Mouse (Mus musculus): ENCODE data around the gene Nrp2.

The Nrp2 gene

GRCm38 (mm10) chr1:62751011-62752006, 48.2 kb downstream of the Nrp2 start:
- no peak for DNase-seq (ENCODE audit: low spot score)

- DNase-seq (ENCODE audit: low spot score), result no peak
Observed at GRCm38 (mm10) chr1:62752055-62752454, 49.0 kb downstream of the Nrp2 start.

- no peak for DNase-seq (ENCODE audit: low spot score)
Observed at GRCm38 (mm10) chr1:62752661-62753333, 49.7 kb downstream of the Nrp2 start.

DNA sequence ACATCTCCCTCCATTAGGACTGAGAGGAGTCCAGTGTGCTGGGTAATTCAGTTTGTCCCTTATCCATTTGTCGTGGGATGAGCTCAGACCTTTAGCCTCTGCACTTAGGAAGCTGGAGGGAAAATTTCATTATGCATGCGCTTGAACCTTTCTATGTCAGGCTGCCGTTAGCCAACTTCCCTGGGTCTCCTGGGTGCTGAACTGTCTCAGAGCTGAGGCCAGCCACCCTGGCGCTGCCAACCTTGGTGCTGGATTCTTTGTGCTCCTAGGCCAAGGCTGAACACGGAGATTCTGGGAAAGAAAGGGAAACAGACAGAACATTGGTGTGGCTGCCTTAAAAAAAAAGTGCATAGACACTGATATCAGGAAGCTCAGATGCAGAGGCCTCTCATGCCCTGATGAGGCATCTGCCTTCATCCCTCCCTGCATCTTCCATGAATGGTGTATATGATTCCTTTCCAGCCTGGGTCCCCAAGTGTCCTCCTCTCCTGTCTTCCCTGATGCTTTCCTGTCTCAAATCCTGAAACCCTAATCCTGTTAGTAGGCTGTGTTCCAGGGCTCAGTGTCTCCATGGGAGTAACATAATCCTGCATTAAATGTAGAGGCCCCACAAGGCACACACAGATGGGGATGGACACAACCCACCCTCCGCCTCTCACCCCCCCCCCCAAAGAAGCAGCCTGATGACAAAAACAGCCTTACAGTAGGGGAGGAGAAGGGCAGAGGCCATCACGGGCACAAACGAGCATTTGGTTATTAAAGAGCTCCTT, 51.2 kb downstream of the Nrp2 start:
- DNase-seq (ENCODE audit: low spot score), result no peak

DNA sequence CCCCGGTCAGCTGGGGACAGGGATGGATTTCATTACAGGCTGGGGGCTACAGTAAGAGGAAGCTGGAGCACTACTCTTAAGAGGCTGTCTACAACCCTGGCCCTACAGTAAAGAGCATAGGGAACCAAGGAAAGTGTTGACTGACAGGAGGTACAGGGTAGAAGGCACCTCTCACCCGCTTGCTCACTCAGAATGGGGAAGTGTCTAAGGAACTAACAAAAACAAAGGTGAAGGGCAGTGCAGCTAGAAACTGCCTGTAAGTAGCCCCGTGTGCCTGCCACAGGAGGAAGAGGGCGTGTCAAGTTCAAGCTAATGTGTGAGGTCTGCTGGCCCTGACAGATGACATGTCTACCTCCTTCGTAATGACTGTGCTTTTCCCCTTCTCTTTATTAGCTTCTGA, 57.0 kb downstream of the Nrp2 start:
- no peak for DNase-seq (ENCODE audit: low spot score)

GRCm38 (mm10) chr1:62760565-62760964, 57.5 kb downstream of the Nrp2 start:
- DNase-seq (ENCODE audit: low spot score), result no peak

- DNase-seq (ENCODE audit: low spot score), result no peak
Observed at GRCm38 (mm10) chr1:62763779-62764178, 60.7 kb downstream of the Nrp2 start.

GRCm38 (mm10) chr1:62765171-62765570, 62.1 kb downstream of the Nrp2 start:
- DNase-seq (ENCODE audit: low spot score), result no peak

DNA sequence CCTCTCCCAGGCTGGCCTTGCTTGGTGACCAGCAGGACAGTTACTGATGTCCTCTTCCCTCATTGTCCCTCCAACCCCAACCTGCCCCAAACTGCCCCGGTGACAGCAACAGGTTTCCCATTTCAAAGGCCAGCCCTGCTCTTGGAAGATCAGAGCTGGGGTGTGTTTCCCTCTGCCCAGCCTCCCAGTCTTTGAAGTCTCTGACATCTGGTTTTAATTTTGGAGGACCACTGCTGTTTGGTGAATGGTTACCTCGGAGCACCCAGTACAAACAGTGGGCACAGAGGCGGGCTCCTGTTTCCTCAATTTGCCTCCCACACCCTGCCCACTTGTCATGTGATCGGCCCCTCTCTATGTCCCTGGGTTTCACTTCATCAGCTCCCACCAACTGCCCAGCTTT, 63.7 kb downstream of the Nrp2 start:
- peak; percentile 78 for DNase-seq (ENCODE audit: low spot score)

- DNase-seq (ENCODE audit: low spot score), result no peak
Observed at GRCm38 (mm10) chr1:62767611-62768010, 64.5 kb downstream of the Nrp2 start.

GRCm38 (mm10) chr1:62770576-62770975, 67.5 kb downstream of the Nrp2 start:
- DNase-seq (ENCODE audit: low spot score), result no peak

- DNase-seq (ENCODE audit: low spot score), result no peak
Observed at GRCm38 (mm10) chr1:62772391-62772790, 69.3 kb downstream of the Nrp2 start.

DNA sequence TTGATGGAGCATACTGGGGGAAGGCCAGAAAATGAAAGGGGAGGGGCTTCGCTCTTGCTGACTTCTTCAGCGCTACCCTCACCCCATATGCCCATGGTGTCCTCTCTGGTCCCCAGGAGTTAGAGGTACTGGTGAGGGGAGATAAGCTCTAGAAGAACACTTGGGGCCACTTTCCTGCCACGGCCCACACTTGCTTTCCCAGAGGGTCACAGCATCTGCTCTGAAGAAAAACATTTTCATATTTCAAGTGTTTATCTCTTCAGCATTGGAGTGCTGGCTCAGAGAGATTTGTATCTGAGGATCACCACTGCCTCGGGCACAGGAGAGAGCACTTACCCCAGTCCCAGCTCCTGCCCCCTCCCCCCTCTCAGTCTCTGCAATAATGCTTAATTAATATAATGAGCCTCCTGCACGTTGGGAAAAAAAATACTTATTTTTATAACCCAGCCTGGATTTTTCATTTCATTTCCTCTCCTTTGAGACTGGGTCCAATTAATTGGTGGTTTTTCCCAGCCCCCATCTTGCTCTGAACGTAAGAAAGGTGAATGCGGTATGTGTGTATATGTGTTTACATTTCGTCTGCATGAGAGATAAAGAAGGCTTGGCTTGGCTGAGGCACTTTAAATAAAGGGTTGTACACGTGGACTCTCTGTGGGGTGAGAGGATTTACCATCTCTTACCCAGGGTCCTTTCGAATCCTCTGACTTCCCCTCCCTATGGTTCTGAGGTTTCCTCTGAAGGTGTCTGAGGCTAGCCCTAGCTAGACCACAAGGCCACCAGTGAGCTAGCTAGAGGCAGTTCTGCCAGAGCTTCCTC, 70.2 kb downstream of the Nrp2 start:
- no peak for DNase-seq (ENCODE audit: low spot score)

DNA sequence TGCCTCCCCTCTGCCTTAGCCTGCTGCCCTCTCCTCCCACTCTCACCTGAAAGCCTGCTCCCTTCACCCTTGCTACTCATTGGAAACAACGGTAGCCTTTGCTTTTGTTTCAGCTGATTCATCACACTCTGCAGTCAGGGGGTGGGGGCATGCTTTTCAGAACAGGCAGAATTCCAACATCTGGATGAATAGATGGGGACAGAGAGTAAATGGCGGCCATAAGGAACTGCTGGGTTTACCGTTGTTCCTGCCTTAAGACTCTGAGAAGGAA, 70.8 kb downstream of the Nrp2 start:
- no peak for DNase-seq (ENCODE audit: low spot score)

- no peak for DNase-seq (ENCODE audit: low spot score)
Observed at GRCm38 (mm10) chr1:62774288-62775218, 71.5 kb downstream of the Nrp2 start.

- peak; percentile 51 for DNase-seq (ENCODE audit: low spot score)
Observed at GRCm38 (mm10) chr1:62777320-62778235, 74.5 kb downstream of the Nrp2 start.

DNA sequence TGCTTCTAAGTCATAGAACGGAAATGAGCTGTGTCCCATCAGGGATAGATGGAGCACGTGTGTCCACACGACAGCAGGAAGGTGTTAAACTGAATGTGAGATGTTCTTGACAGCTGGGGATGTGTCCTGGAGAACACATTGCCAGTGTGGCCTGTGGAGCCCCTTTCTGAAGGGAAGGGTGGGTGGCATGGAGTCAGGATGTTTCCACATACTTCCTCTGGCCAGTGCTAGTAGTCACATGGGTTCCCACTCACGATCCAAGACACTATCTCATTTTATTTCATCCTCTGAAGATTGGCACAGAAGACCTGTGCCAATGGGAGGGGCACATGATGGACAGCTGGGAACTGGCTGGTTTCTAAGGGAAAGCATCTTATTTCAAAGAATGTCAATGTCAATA, 75.8 kb downstream of the Nrp2 start:
- DNase-seq (ENCODE audit: low spot score), result no peak

GRCm38 (mm10) chr1:62780068-62780761, 77.1 kb downstream of the Nrp2 start:
- DNase-seq (ENCODE audit: low spot score), result peak; percentile 74

GRCm38 (mm10) chr1:62782155-62782554, 79.1 kb downstream of the Nrp2 start:
- no peak for DNase-seq (ENCODE audit: low spot score)
